Mouse (Mus musculus) megakaryocyte, embryonic 14.5 days (primary cell): ENCODE data around the gene Elac2. TPM values are rescaled to one million over a fixed set of nuclear protein-coding genes. Genes with fewer than 3 reads are reported as not detected.

Experiments
- H3K27me3 ChIP-seq: replicated peaks from 2 replicates; pipeline ENCODE3; 2012; ENCODE audit warnings: inconsistent platforms
- H3K36me3 ChIP-seq: replicated peaks from 2 replicates; pipeline ENCODE3; 2012; ENCODE audit warnings: low read length, inconsistent platforms, mixed read lengths
- H3K4me1 ChIP-seq: 2 replicates; pipeline ENCODE4 v1.6.1; 2012; ENCODE audit warnings: inconsistent platforms
- H3K4me3 ChIP-seq: replicated peaks from 2 replicates; pipeline ENCODE3; 2012; ENCODE audit warnings: moderate library complexity, mild to moderate bottlenecking, inconsistent platforms
- H3K9me3 ChIP-seq: 2 replicates; pipeline ENCODE4 v1.6.1; 2012; ENCODE audit warnings: inconsistent platforms
- FLI1 ChIP-seq: IDR thresholded peaks from 2 replicates; pipeline ENCODE4 v1.6.1; 2012; ENCODE audit warnings: low read length, inconsistent platforms, mixed read lengths
- GATA1 ChIP-seq: IDR thresholded peaks from 3 replicates; pipeline ENCODE4 v1.6.1; 2012; ENCODE audit warnings: mixed read lengths, low read length, inconsistent platforms, borderline replicate concordance
- polyA plus RNA-seq: library from polyadenylated mRNA; stranded (reverse); fragments of >175 nt; gene quantifications from 2 replicates; pipeline ENCODE4 v1.2.3, GENCODE M21; 2012; ENCODE audit warnings: low replicate concordance; ENCODE audit not compliant: insufficient read depth

The Elac2 gene
- polyA plus RNA-seq, 1 experiment, result 37.6 TPM

DNA sequence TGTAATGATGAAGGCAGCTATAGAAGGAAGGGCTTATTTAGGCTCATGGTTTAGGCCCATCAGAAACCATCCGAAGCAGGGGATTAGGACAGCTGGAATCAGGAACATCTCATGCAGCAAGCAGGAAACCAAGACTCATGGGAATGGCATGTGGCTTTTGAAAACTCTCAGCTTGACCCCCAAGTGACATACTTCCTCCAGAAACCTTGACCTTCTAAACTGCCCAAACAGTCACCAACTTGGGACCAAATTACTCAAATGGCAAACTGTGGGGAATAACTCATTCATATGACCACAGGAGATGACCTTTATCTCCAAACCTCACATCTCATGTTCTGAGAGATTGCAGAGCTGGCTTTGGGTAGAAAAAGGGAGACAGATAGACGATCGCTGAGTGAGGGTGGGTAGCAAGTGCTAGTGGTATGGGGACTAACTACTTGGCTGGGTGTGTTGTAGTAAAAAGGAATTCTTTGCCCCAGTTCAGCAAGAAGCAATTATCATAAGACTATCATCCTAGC is 7.3 kb upstream of the Elac2 start:
- Histone ChIP-seq H3K36me3 (no peaks in the 10 kb centered on the region), H3K4me3 (no peak overlapping the region), H3K4me1 (peaks cover 22% of the 10 kb centered on the region), H3K9me3 (no peaks in the 10 kb centered on the region), H3K27me3 (peaks cover 37% of the 10 kb centered on the region)
- no peak for TF ChIP-seq GATA1
- no peak for TF ChIP-seq FLI1

DNA sequence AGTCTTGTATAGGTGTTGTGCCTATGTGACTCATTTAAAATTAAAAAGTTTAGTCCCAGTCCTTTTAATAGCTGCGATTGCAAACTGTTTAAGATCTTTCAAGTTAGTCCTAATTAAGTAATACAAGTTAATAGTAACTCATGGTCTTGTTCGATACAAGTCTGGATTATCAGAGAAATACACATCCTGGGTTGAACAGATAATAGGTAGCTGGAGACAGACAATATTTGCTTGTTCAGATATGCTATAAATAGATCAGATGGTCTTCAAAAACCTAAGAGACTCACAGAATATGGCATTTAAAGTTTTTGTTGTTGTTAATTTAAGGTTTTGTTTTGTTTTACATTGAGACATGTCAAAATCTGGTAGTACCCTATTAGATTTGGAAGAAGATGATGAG is 6.4 kb upstream of the Elac2 start:
- Histone ChIP-seq H3K4me1 (peaks cover 22% of the 10 kb centered on the region), H3K9me3 (no peaks in the 10 kb centered on the region), H3K27me3 (peaks cover 29% of the 10 kb centered on the region), H3K4me3 (no peak overlapping the region), H3K36me3 (no peaks in the 10 kb centered on the region)
- TF ChIP-seq FLI1 (no peak), GATA1 (no peak)

DNA sequence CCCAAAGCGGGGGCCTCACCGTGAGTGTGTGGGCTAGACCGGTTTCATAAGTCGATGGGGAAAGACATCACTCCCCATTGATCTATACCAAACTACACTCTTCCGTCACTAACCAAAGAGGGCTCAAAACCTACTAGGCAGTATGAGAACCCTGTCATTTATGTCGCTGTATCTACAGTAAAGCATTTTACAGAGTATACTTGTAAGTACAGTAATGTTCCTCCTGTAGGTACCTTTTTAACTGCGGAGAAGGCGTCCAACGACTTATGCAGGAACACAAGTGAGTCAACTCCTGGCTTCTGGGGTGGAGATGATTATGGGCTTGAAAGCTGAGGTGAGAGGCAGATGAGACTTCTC is 629 bp downstream of the Elac2 start:
- TF ChIP-seq FLI1 (no peak), GATA1 (no peak)
- no peaks in the 10 kb centered on the region for H3K9me3 ChIP-seq
- H3K4me3 ChIP-seq, result peak overlapping the region; percentile 99
- peaks cover 25% of the 10 kb centered on the region for H3K4me1 ChIP-seq
- H3K36me3 ChIP-seq, result peaks cover 40% of the 10 kb centered on the region
- H3K27me3 ChIP-seq, result peaks cover 5% of the 10 kb centered on the region

DNA sequence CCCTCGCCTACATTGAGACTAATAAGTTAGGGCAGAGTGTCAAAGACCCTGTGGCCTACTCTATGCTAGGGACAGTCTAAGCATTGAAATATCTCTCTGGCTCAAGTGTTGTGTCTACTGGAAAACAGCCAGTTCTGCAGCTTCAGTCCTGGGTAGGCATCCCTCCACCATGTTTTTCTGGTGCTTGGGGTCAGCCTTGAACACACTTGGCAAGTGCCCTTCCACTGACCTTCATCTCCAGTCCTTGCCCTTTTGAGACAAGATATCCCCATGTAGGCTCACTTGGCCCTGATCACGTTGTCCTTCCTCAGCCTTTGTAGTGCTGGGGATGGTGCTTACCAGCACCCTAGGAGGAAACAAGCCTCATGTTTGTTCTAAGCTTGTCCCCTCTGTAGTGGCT is 9.7 kb downstream of the Elac2 start:
- Histone ChIP-seq H3K27me3 (no peaks in the 10 kb centered on the region), H3K4me3 (no peak overlapping the region), H3K9me3 (no peaks in the 10 kb centered on the region), H3K36me3 (peaks cover 99% of the 10 kb centered on the region), H3K4me1 (no peaks in the 10 kb centered on the region)
- TF ChIP-seq FLI1 (no peak), GATA1 (no peak)

DNA sequence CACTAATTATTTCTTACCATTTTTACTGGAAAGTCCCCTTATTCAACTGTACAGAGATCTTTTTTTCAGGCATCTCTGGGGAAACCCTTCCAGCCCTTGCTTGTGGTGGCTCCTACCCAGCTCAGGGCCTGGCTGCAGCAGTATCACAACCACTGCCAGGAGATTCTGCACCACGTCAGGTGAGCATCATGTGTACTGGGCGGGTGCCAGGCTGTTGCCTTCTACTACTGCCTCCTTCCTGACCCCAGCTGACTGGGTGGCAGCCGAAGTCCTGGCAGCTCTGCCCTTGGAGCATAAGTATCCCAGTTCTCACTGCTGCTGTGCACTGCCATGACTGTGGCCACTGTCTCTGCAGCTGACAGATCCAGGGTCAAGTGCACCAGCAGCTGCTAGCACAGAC is 19.6 kb downstream of the Elac2 start:
- Histone ChIP-seq H3K4me1 (no peaks in the 10 kb centered on the region), H3K4me3 (no peak overlapping the region), H3K36me3 (peaks cover 93% of the 10 kb centered on the region), H3K9me3 (no peaks in the 10 kb centered on the region), H3K27me3 (no peaks in the 10 kb centered on the region)
- TF ChIP-seq FLI1, result no peak
- TF ChIP-seq GATA1, result no peak

DNA sequence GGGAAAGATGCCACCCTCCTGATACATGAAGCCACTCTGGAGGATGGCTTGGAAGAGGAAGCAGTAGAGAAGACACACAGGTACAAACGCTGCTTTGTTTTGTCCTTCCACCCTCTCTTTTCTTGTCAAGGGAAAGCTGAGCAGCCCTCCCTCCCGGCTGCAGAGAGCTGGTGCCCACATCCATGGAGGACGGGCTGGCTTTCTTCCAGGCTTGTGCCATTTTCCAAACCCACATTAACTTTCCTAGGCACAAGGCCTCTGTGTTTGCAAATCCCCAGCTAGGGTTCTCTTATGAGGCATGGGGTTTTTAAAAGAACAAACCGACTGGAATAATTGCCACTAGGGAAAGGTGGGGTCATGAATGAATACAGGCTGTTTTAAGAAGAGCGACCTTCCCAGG is 20.8 kb downstream of the Elac2 start:
- TF ChIP-seq GATA1 (no peak), FLI1 (no peak)
- Histone ChIP-seq H3K4me3 (no peak overlapping the region), H3K4me1 (no peaks in the 10 kb centered on the region), H3K27me3 (no peaks in the 10 kb centered on the region), H3K36me3 (peaks cover 87% of the 10 kb centered on the region), H3K9me3 (no peaks in the 10 kb centered on the region)

DNA sequence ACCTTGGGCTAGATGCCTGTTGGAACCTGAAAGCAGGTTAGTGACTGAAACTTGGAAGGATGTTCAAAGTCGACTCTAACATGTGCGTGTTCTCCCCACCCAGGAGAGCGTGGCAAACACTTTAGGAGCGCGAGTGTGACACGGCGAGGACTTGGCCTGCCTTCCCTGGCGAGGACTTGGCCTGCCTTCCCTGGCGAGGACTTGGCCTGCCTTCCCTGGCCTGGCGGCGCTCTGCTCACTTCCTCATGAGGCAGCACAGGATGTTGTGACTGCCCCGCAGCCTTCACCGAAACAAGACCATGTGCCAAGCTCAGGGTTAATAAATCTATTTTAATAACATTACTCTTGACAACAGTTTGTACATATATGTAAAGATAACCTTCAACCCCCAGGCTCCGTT is 22.9 kb downstream of the Elac2 start:
- Histone ChIP-seq H3K36me3 (peaks cover 74% of the 10 kb centered on the region), H3K27me3 (no peaks in the 10 kb centered on the region), H3K4me3 (no peak overlapping the region), H3K9me3 (no peaks in the 10 kb centered on the region), H3K4me1 (no peaks in the 10 kb centered on the region)
- TF ChIP-seq GATA1 (no peak), FLI1 (no peak)

DNA sequence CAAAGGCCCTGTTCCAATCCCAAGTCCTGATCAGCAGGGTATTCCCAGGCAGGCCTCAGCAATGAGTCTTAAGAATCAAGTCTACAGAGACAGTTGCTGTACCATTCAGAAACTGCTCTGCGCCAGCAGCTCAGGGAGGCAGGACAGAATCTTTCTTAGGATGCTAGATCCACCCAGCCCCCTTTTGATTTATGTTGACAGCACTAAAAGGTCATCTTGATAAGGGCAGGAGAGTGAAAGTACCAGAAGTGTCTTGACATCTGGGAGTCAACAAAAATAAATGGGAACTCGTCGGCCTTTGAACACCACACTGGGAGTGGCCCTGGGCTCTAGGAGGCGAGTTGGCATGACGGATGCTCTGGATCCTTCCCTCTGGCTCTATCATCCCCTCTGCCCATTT is 24.8 kb downstream of the Elac2 start:
- no peak overlapping the region for H3K4me3 ChIP-seq
- no peak for TF ChIP-seq FLI1
- TF ChIP-seq GATA1, result no peak
- peaks cover 55% of the 10 kb centered on the region for H3K36me3 ChIP-seq
- H3K9me3 ChIP-seq, result no peaks in the 10 kb centered on the region
- no peaks in the 10 kb centered on the region for H3K4me1 ChIP-seq
- H3K27me3 ChIP-seq, result peaks cover 2% of the 10 kb centered on the region

DNA sequence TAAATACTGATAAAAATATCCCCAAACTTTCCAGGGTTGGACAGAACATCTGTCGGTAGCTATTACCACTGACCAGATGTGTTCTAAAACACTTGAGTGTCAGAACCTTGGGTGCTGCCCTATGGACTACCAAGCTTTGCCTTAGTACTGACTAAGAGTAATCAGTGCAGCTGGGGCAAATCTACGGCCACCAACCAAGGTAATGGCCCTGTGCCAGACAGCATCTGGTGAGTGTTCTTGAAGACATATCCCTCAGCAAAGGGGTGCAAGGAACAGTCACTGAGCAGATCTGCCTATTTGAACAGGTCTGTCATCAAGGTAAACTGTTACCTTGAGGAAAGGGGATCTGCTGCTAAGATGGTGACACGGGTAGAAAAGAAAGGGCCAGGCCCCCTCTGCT is 26.0 kb downstream of the Elac2 start:
- Histone ChIP-seq H3K36me3 (peaks cover 43% of the 10 kb centered on the region), H3K4me3 (no peak overlapping the region), H3K27me3 (peaks cover 4% of the 10 kb centered on the region), H3K4me1 (no peaks in the 10 kb centered on the region), H3K9me3 (no peaks in the 10 kb centered on the region)
- TF ChIP-seq GATA1, result no peak
- no peak for TF ChIP-seq FLI1

DNA sequence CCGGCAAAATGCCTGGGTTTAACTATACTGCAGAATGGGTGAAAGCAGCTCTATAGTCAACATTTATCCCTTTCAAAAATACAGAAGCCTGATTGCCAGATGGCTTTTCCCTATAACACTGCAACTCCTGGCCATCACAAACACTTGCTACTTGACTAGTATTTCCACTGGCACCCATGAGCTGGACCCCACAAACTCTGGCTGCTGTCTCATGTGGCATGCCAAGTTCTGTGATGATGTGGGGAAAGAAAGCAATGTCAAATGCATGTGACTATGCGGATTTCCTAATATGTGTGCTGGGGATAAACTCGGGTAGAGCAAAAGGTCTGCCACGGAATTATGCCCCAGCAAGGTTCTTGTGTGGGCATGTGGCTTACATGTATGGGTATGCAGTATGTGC is 27.2 kb downstream of the Elac2 start:
- H3K36me3 ChIP-seq, result peaks cover 31% of the 10 kb centered on the region
- H3K27me3 ChIP-seq, result peaks cover 5% of the 10 kb centered on the region
- no peaks in the 10 kb centered on the region for H3K4me1 ChIP-seq
- no peak overlapping the region for H3K4me3 ChIP-seq
- TF ChIP-seq FLI1 (no peak), GATA1 (no peak)
- no peaks in the 10 kb centered on the region for H3K9me3 ChIP-seq

DNA sequence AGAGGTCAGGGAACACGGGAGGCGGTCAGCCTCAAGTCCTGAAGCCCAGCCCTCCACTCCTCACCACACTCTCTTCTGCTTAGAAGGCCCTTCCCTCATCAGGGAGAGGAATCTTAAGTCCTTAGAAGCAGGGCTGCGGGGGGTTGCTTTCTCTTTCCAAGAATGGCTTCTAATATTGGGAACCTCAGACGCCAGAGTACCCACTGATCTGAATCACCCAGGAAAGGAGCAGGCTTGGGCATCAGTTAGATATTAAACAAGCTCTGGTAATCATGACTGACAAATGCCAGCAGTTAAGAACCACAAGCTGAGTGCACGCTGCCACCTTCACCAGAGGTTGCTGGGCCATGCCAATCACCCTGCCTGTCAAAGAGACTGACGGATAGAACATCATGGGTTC is 35.1 kb downstream of the Elac2 start:
- no peak overlapping the region for H3K4me3 ChIP-seq
- H3K27me3 ChIP-seq, result peaks cover 27% of the 10 kb centered on the region
- TF ChIP-seq FLI1 (no peak), GATA1 (no peak)
- H3K9me3 ChIP-seq, result no peaks in the 10 kb centered on the region
- H3K4me1 ChIP-seq, result no peaks in the 10 kb centered on the region; the same call in 1 of the 2 replicates
- no peaks in the 10 kb centered on the region for H3K36me3 ChIP-seq
